Mouse (Mus musculus) midbrain, embryonic 14.5 days (tissue): ENCODE data around the gene Btbd9. TPM values are rescaled to one million over a fixed set of nuclear protein-coding genes. Genes with fewer than 3 reads are reported as not detected.

ENCODE experiments used
- ATAC-seq: fragments of 200-750 bp; cut with Nextera tagmentation; 2 replicates; pipeline ENCODE4 v1.8.0; 2017; ENCODE audit warnings: moderate number of reproducible peaks, moderate library complexity; ENCODE audit not compliant: low FRiP score, low TSS enrichment
- DNase-seq: peaks from one replicate; pipeline ENCODE4 v3.0.0-alpha.2; 2015
- H3K27ac ChIP-seq: fragments of 300-500 bp; sonication (generic); replicated peaks from 2 replicates; pipeline ENCODE4 v1.5.1; 2014; ENCODE audit warnings: mild to moderate bottlenecking, low read depth, low read length, moderate library complexity
- H3K27me3 ChIP-seq: fragments of 300-500 bp; sonication (generic); 2 replicates; pipeline ENCODE4 v1.6.1; 2014; ENCODE audit warnings: low read length, control low read depth, mixed read lengths; ENCODE audit not compliant: control insufficient read depth, insufficient read depth
- H3K36me3 ChIP-seq: fragments of 300-500 bp; sonication (generic); 2 replicates; pipeline ENCODE4 v1.6.1; 2014; ENCODE audit warnings: low read length, control low read depth; ENCODE audit not compliant: control insufficient read depth, insufficient read depth
- H3K4me1 ChIP-seq: fragments of 300-500 bp; sonication (generic); 2 replicates; pipeline ENCODE4 v1.6.1; 2014; ENCODE audit warnings: mild to moderate bottlenecking, antibody characterized with exemption, low read length, control low read depth; ENCODE audit not compliant: control insufficient read depth, insufficient read depth
- H3K4me2 ChIP-seq: fragments of 300-500 bp; sonication (generic); 2 replicates; pipeline ENCODE4 v1.6.1; 2014; ENCODE audit warnings: mild to moderate bottlenecking, low read length, moderate library complexity
- H3K4me3 ChIP-seq: fragments of 300-500 bp; sonication (generic); replicated peaks from 2 replicates; pipeline ENCODE4 v1.5.1; 2014; ENCODE audit warnings: low read depth, low read length
- H3K9ac ChIP-seq: fragments of 300-500 bp; sonication (generic); replicated peaks from 2 replicates; pipeline ENCODE4 v1.6.1; 2014; ENCODE audit warnings: mild to moderate bottlenecking, low read length, moderate library complexity
- H3K9me3 ChIP-seq: fragments of 300-500 bp; sonication (generic); 2 replicates; pipeline ENCODE4 v1.6.1; 2016; ENCODE audit warnings: low read length, control low read depth, mixed read lengths; ENCODE audit not compliant: control insufficient read depth
- WGBS: fragments of 180-500 bp; shearing (Covaris S2); extraction: QIAGEN DNeasy Blood & Tissue Kit; methylation state at CpG from one replicate; pipeline ENCODE4 v1.1.7; 2014; 5-methylcytosine and 5-hydroxymethylcytosine counted together
- polyA plus RNA-seq: library from polyadenylated mRNA; unstranded; fragments of >200 nt; fragmentation: Nextera tagmentation; extraction: Ambion mirVana; gene quantifications from 2 replicates; pipeline ENCODE4 v1.2.1, GENCODE M21; 2014

Btbd9 gene
- polyA plus RNA-seq, 1 experiment from 2014 or later, result 140 TPM

- no peaks in the 10 kb centered on the region for H3K27me3 ChIP-seq
- ATAC-seq (no peak), DNase-seq (no peak)
- no peak overlapping the region for H3K4me2 ChIP-seq
- H3K36me3 ChIP-seq, result peaks cover 13% of the 10 kb centered on the region; the same call in 1 of the 2 replicates
- no peak overlapping the region for H3K9ac ChIP-seq
- no peaks in the 10 kb centered on the region for H3K9me3 ChIP-seq
- no peak overlapping the region for H3K4me3 ChIP-seq
- no peaks in the 10 kb centered on the region for H3K4me1 ChIP-seq
- WGBS, result 93% methylated on average over 10 of the region's 10 CpGs
- H3K27ac ChIP-seq, result no peak overlapping the region
Measured at GRCm38 (mm10) chr17:30516580-30517340, 59.5 kb downstream of the Btbd9 start.

GRCm38 (mm10) chr17:30515401-30515800 is 60.9 kb downstream of the Btbd9 start:
- Histone ChIP-seq H3K9ac (no peak overlapping the region), H3K27ac (no peak overlapping the region), H3K9me3 (no peaks in the 10 kb centered on the region), H3K36me3 (peaks cover 13% of the 10 kb centered on the region; the same call in 1 of the 2 replicates), H3K27me3 (no peaks in the 10 kb centered on the region), H3K4me1 (no peaks in the 10 kb centered on the region), H3K4me2 (no peak overlapping the region), H3K4me3 (no peak overlapping the region)
- no peak for DNase-seq
- ATAC-seq, result no peak
- 96% methylated on average over 8 of the region's 8 CpGs for WGBS

- no peak overlapping the region for H3K4me2 ChIP-seq
- H3K9ac ChIP-seq, result no peak overlapping the region
- H3K27me3 ChIP-seq, result no peaks in the 10 kb centered on the region
- WGBS, result 98% methylated on average over 9 of the region's 9 CpGs
- no peak overlapping the region for H3K4me3 ChIP-seq
- DNase-seq (no peak), ATAC-seq (no peak)
- H3K27ac ChIP-seq, result no peak overlapping the region
- H3K9me3 ChIP-seq, result no peaks in the 10 kb centered on the region
- H3K4me1 ChIP-seq, result peaks cover 5% of the 10 kb centered on the region; the same call in 1 of the 2 replicates
- peaks cover 13% of the 10 kb centered on the region; the same call in 1 of the 2 replicates for H3K36me3 ChIP-seq
Measured at GRCm38 (mm10) chr17:30513034-30513433, 63.3 kb downstream of the Btbd9 start.

GRCm38 (mm10) chr17:30512531-30512930 is 63.8 kb downstream of the Btbd9 start:
- H3K4me1 ChIP-seq, result peaks cover 9% of the 10 kb centered on the region
- H3K27me3 ChIP-seq, result no peaks in the 10 kb centered on the region
- no peaks in the 10 kb centered on the region for H3K9me3 ChIP-seq
- no peak overlapping the region for H3K27ac ChIP-seq
- DNase-seq, result no peak
- peaks cover 13% of the 10 kb centered on the region; the same call in 1 of the 2 replicates for H3K36me3 ChIP-seq
- H3K9ac ChIP-seq, result no peak overlapping the region
- no peak for ATAC-seq
- H3K4me2 ChIP-seq, result no peak overlapping the region
- H3K4me3 ChIP-seq, result no peak overlapping the region
- WGBS, result 92% methylated on average over 7 of the region's 7 CpGs

- Histone ChIP-seq H3K27me3 (no peaks in the 10 kb centered on the region), H3K4me3 (no peak overlapping the region), H3K4me1 (peaks cover 14% of the 10 kb centered on the region), H3K4me2 (no peak overlapping the region), H3K9ac (no peak overlapping the region), H3K9me3 (no peaks in the 10 kb centered on the region), H3K27ac (no peak overlapping the region), H3K36me3 (peaks cover 13% of the 10 kb centered on the region; the same call in 1 of the 2 replicates)
- 71% methylated on average over 4 of the region's 4 CpGs for WGBS
- DNase-seq, result peak; percentile 44
- no peak for ATAC-seq
Measured at GRCm38 (mm10) chr17:30512007-30512406, 64.3 kb downstream of the Btbd9 start.

- Histone ChIP-seq H3K27me3 (no peaks in the 10 kb centered on the region), H3K27ac (no peak overlapping the region), H3K9ac (no peak overlapping the region), H3K4me3 (no peak overlapping the region), H3K4me2 (no peak overlapping the region), H3K4me1 (peaks cover 17% of the 10 kb centered on the region), H3K9me3 (no peaks in the 10 kb centered on the region), H3K36me3 (peaks cover 13% of the 10 kb centered on the region; the same call in 1 of the 2 replicates)
- ATAC-seq, result no peak
- no peak for DNase-seq
- WGBS, result 77% methylated on average over 6 of the region's 6 CpGs
Measured at GRCm38 (mm10) chr17:30511399-30511798, 64.9 kb downstream of the Btbd9 start.

- H3K27me3 ChIP-seq, result no peaks in the 10 kb centered on the region
- 63% methylated on average over 6 of the region's 6 CpGs for WGBS
- H3K36me3 ChIP-seq, result peaks cover 4% of the 10 kb centered on the region; the same call in 1 of the 2 replicates
- H3K4me3 ChIP-seq, result no peak overlapping the region
- no peak overlapping the region for H3K4me2 ChIP-seq
- H3K4me1 ChIP-seq, result peaks cover 17% of the 10 kb centered on the region
- no peak overlapping the region for H3K27ac ChIP-seq
- H3K9ac ChIP-seq, result no peak overlapping the region
- ATAC-seq (no peak), DNase-seq (no peak)
- no peaks in the 10 kb centered on the region for H3K9me3 ChIP-seq
Measured at GRCm38 (mm10) chr17:30510171-30510570, 66.1 kb downstream of the Btbd9 start.

- Histone ChIP-seq H3K4me3 (no peak overlapping the region), H3K27me3 (no peaks in the 10 kb centered on the region), H3K36me3 (peaks cover 4% of the 10 kb centered on the region; the same call in 1 of the 2 replicates), H3K4me1 (peaks cover 17% of the 10 kb centered on the region), H3K27ac (no peak overlapping the region), H3K9me3 (no peaks in the 10 kb centered on the region), H3K4me2 (no peak overlapping the region), H3K9ac (no peak overlapping the region)
- DNase-seq (no peak), ATAC-seq (no peak)
- 95% methylated on average over 6 of the region's 6 CpGs for WGBS
Measured at GRCm38 (mm10) chr17:30509646-30510045, 66.6 kb downstream of the Btbd9 start.
